Mouse (Mus musculus): ENCODE measurements around the gene Dennd2a.
A peak's percentile ranks its signal among the peaks of the same experiment; 100 is the strongest.
"Not testable (repeated sequence)": the region's sequence is repeated elsewhere in the genome, so short reads cannot be mapped to it uniquely, and the experiment has no call there.

Gene Dennd2a

DNA sequence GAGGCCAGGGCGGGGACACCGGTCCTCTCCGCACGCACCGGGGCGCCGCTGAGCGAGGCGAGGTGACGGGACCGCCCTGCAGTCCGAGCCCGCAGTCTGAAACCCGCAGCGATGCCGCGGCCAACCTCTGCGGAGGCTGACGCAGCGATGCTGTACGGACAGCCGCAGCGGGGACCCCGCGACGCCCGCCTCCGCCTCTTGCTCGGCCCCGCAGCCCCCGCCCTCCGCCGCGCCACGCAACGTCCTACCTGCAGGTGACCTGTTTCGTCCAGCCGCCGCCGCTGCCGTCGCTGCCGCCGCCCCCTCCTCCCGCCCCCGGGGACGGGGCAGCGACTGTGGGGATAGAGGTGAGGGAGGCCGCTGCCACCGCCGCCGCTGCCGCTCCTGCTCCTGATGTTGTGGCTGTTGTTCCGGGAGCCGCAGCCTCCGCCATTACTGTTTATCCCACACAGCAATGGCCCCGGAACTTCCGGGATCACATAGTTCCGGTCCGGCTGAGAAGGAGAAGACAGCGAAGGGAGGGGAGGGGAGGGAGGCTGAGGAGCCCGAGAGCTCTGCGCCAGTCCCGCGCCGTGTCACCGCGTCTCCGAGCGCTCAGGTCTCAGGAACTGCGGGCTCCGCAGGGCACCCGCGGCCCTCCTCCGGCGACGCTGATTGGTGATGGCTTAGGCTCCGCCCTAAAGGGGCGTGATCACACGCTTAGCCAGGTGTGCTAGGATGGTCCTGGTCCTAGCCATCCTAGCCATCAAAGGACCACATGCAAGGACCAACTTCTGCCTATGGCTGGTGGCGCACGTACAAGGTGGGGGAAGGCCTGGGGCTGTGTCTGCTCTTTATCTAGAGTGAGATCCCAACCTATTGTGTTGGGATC is 137.6 kb downstream of the Dennd2a start, which contains the start of gene Mkrn1:
TSS of gene Mkrn1 (minus strand) at position 612 of the 871 bp plus-strand sequence.
- DNase-seq (ENCODE audit: low spot score in 2 of 2) = peak; percentile 72 to 80

DNA sequence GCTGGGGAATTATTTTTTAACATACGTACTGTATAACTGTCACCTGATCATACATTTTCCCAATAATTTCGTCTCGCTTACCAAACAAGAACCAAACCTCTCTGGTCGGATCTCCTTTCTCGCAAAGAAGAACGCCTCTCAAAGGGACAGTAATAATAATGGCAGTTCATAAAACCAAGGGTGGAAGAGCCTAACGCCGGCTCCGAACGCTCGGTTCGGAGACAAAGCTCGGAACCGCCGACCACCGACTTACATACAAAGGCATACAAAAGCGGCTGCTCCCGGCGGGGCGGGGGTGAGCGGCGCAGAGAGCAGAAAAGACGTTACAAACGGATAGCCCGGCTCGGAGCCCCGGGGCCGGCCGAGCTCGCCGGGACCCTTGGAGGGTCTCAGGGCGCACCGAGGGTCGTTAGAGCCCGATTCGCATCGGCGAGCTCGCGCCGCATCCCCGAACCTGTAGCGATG is 138.2 kb downstream of the Dennd2a start:
- DNase-seq (ENCODE audit: low spot score in 2 of 2) = peak in 1 of 2 experiments; percentile 40

DNA sequence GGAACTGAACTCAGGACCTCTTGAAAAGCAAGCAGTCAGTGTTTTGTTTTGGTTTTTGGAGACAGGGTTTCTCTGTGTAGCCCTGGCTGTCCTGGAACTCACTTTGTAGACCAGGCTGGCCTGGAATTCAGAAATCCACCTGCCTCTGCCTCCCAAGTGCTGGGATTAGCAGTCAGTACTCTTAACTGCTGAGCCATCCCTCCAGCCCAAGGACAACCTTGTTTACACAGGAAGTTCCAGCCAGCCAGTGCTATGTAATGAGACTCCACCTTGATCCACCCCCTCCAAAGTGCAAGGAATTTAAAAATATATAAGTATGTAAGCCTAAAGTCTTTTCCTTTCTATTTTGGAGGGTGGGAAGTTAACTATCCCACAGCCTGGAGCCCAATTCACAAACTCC is 141.0 kb downstream of the Dennd2a start:
- not testable (repeated sequence) for DNase-seq (ENCODE audit: low spot score in 2 of 2)

DNA sequence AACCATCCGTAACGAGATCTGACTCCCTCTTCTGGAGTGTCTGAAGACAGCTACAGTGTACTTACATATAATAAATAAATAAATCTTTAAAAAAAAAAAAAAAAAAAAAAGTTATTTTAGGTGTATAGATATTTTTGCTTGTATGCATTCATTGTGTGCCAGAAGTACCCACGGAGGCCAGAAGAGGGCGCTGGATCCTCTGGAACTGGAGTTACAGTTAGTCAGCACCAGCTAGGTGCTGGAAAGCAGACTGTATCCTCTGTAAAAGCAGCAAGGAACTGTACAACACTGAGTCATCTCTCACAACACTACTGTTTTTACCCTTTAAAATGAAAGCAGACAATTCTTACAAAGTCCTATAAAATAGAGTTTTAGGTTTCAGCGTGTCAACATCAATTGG is 141.9 kb downstream of the Dennd2a start:
- DNase-seq (ENCODE audit: low spot score in 2 of 2) = peak in 1 of 2 experiments; percentile 76

DNA sequence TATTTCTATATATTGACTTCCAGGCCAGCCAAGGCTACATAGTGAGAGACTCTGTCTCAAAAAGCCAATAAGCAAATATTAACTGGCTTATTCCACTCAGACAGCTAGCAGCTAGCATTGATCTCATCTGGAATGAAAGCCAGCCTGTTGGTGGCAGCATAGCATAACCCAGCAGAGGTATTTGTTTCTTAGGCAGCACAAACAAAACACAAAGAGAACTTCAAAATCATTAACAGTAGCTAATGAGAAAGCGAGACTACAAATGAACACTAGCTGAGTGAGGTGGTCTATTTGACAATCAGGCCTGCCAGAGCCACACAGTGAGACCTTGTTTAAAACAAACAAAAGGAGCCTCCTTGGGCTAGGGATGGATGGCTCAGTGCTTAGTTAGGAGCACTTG is 143.6 kb downstream of the Dennd2a start:
- DNase-seq (ENCODE audit: low spot score in 2 of 2) = peak in 1 of 2 experiments; percentile 31
